Mouse (Mus musculus) kidney, adult 2 months (tissue): ENCODE measurements around the gene Ttc26.
"Not testable (repeated sequence)": the region's sequence is repeated elsewhere in the genome, so short reads cannot be mapped to it uniquely, and the experiment has no call there.

Source experiments
- CTCF ChIP-seq: fragments of 200-500 bp; conservative IDR thresholded peaks from 2 replicates; pipeline ENCODE4 v1.5.1; 2011; ENCODE audit warnings: low read depth, mild to moderate bottlenecking, control low read depth, low read length, moderate library complexity, mixed read lengths; ENCODE audit not compliant: insufficient read depth, insufficient read length
- POLR2A ChIP-seq: fragments of 200-500 bp; IDR thresholded peaks from one replicate; pipeline ENCODE4 v1.6.1; 2011; ENCODE audit warnings: low read depth, low read length, control low read depth

DNA sequence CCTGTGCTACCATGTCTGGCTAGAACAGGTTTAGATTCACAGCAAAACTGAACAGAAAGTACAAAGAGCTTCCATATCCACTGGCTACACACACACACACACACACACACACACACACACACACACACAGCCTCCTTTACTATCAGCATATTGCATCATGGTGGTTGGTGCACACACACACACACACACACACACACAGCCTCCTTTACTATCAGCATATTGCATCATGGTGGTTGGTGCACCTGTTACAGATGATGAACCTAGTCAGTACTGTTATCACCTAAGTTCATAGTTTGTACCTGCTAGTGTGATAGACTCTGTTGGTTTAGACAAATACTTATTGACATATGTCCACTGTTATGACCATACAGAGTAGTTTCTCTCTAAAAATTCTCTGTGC lies 75.2 kb downstream of the Ttc26 start:
- TF ChIP-seq CTCF, POLR2A: not testable (repeated sequence)
